Mouse (Mus musculus) kidney, postnatal 0 days (tissue): ENCODE measurements around the gene Rasgef1c. TPM values are rescaled to one million over a fixed set of nuclear protein-coding genes. Genes with fewer than 3 reads are reported as not detected.

ENCODE experiments used
- ATAC-seq: fragments of 200-750 bp; cut with Nextera tagmentation; replicated peaks from 2 replicates; pipeline ENCODE4 v1.8.0; 2017; ENCODE audit warnings: low read depth, moderate number of reproducible peaks, moderate TSS enrichment, moderate library complexity; ENCODE audit not compliant: low FRiP score
- DNase-seq: peaks from one replicate; pipeline ENCODE4 v3.0.0-alpha.2; 2016; ENCODE audit warnings: low spot score
- H3K27ac ChIP-seq: fragments of 300-500 bp; sonication (generic); 2 replicates; pipeline ENCODE4 v1.5.1; 2014; ENCODE audit warnings: mild to moderate bottlenecking
- H3K27me3 ChIP-seq: fragments of 300-500 bp; sonication (generic); 2 replicates; pipeline ENCODE4 v1.6.1; 2014; ENCODE audit warnings: low read length, mixed read lengths; ENCODE audit not compliant: insufficient read depth
- H3K36me3 ChIP-seq: fragments of 300-500 bp; sonication (generic); 2 replicates; pipeline ENCODE4 v1.6.1; 2014; ENCODE audit warnings: low read length, mixed read lengths; ENCODE audit not compliant: insufficient read depth
- H3K4me1 ChIP-seq: fragments of 300-500 bp; sonication (generic); replicated peaks from 2 replicates; pipeline ENCODE4 v1.6.1; 2014; ENCODE audit warnings: antibody characterized with exemption, low read length, mixed read lengths; ENCODE audit not compliant: insufficient read depth
- H3K4me2 ChIP-seq: fragments of 300-500 bp; sonication (generic); 2 replicates; pipeline ENCODE4 v1.6.1; 2014; ENCODE audit warnings: mild to moderate bottlenecking, low read length, moderate library complexity, mixed read lengths
- H3K4me3 ChIP-seq: fragments of 300-500 bp; sonication (generic); replicated peaks from 2 replicates; pipeline ENCODE4 v1.5.1; 2014; ENCODE audit warnings: low read depth, low read length
- H3K9ac ChIP-seq: fragments of 300-500 bp; sonication (generic); 2 replicates; pipeline ENCODE4 v1.6.1; 2014; ENCODE audit warnings: low read depth, low read length
- H3K9me3 ChIP-seq: fragments of 300-500 bp; sonication (generic); replicated peaks from 2 replicates; pipeline ENCODE4 v1.6.1; 2016; ENCODE audit warnings: low read length, inconsistent platforms, mixed read lengths
- CTCF ChIP-seq: IDR thresholded peaks from 2 replicates; pipeline ENCODE4 v1.5.1; 2016; ENCODE audit warnings: antibody characterized with exemption, low read depth, mild to moderate bottlenecking, moderate library complexity
- WGBS: fragments of 180-500 bp; shearing (Covaris S2); extraction: QIAGEN DNeasy Blood & Tissue Kit; methylation state at CpG from one replicate; pipeline ENCODE4 v1.1.7; 2014; 5-methylcytosine and 5-hydroxymethylcytosine counted together
- polyA plus RNA-seq: library from polyadenylated mRNA; unstranded; fragments of >200 nt; fragmentation: Nextera tagmentation; extraction: Ambion mirVana; gene quantifications from 2 replicates; pipeline ENCODE4 v1.2.1, GENCODE M21; 2015

Gene Rasgef1c
- polyA plus RNA-seq, 1 experiment from 2014 or later: 0.18 TPM

GRCm38 (mm10) chr11:49931853-49932252 lies 30.2 kb downstream of the Rasgef1c start:
- ATAC-seq (peak; percentile 90), DNase-seq (peak; percentile 79)
- H3K27me3 ChIP-seq: no peaks in the 10 kb centered on the region
- no peaks in the 10 kb centered on the region for H3K4me1 ChIP-seq
- 5% methylated on average over 7 of the region's 7 CpGs for WGBS
- H3K36me3 ChIP-seq: no peaks in the 10 kb centered on the region
- no peak overlapping the region for H3K27ac ChIP-seq
- no peaks in the 10 kb centered on the region for H3K9me3 ChIP-seq
- no peak for TF ChIP-seq CTCF
- no peak overlapping the region for H3K4me2 ChIP-seq
- no peak overlapping the region for H3K4me3 ChIP-seq
- no peak overlapping the region for H3K9ac ChIP-seq

- 84% methylated on average over 1 of the region's 1 CpGs for WGBS
- Histone ChIP-seq H3K27ac (no peak overlapping the region), H3K36me3 (no peaks in the 10 kb centered on the region), H3K4me1 (no peaks in the 10 kb centered on the region), H3K4me3 (no peak overlapping the region), H3K27me3 (no peaks in the 10 kb centered on the region), H3K9ac (no peak overlapping the region), H3K9me3 (no peaks in the 10 kb centered on the region), H3K4me2 (no peak overlapping the region)
- TF ChIP-seq CTCF: no peak
- ATAC-seq (no peak), DNase-seq (no peak)
Observed at GRCm38 (mm10) chr11:49933811-49934210, 32.2 kb downstream of the Rasgef1c start.

- no peaks in the 10 kb centered on the region for H3K27me3 ChIP-seq
- H3K9me3 ChIP-seq: no peaks in the 10 kb centered on the region
- no peak overlapping the region for H3K9ac ChIP-seq
- ATAC-seq (no peak), DNase-seq (peak; percentile 32)
- H3K4me2 ChIP-seq: no peak overlapping the region
- H3K4me3 ChIP-seq: no peak overlapping the region
- no peaks in the 10 kb centered on the region for H3K36me3 ChIP-seq
- no peaks in the 10 kb centered on the region for H3K4me1 ChIP-seq
- H3K27ac ChIP-seq: no peak overlapping the region
- 61% methylated on average over 10 of the region's 10 CpGs for WGBS
- TF ChIP-seq CTCF: no peak
Observed at GRCm38 (mm10) chr11:49934322-49934721, 32.7 kb downstream of the Rasgef1c start.

- Histone ChIP-seq H3K27me3 (no peaks in the 10 kb centered on the region), H3K36me3 (no peaks in the 10 kb centered on the region), H3K9ac (no peak overlapping the region), H3K4me1 (no peaks in the 10 kb centered on the region), H3K4me3 (no peak overlapping the region), H3K27ac (no peak overlapping the region), H3K9me3 (no peaks in the 10 kb centered on the region), H3K4me2 (no peak overlapping the region)
- no peak for TF ChIP-seq CTCF
- ATAC-seq (no peak), DNase-seq (no peak)
- 72% methylated on average over 9 of the region's 9 CpGs for WGBS
Observed at GRCm38 (mm10) chr11:49936458-49936857, 34.8 kb downstream of the Rasgef1c start.

- no peak for TF ChIP-seq CTCF
- 94% methylated on average over 6 of the region's 6 CpGs for WGBS
- no peak for DNase-seq
Observed at GRCm38 (mm10) chr11:49937779-49938178, 36.1 kb downstream of the Rasgef1c start.

GRCm38 (mm10) chr11:49938258-49939164 lies 36.9 kb downstream of the Rasgef1c start:
- no peak for DNase-seq
- WGBS: 44% methylated on average over 4 of the region's 4 CpGs

More at GRCm38 (mm10) chr11:49937779-49938178, 36.1 kb downstream of the Rasgef1c start:
- ATAC-seq: no peak
- H3K4me1 ChIP-seq: no peaks in the 10 kb centered on the region
- no peak overlapping the region for H3K27ac ChIP-seq
- H3K9ac ChIP-seq: no peak overlapping the region
- H3K36me3 ChIP-seq: no peaks in the 10 kb centered on the region
- no peaks in the 10 kb centered on the region for H3K27me3 ChIP-seq
- no peak overlapping the region for H3K4me3 ChIP-seq
- H3K4me2 ChIP-seq: no peak overlapping the region
- no peaks in the 10 kb centered on the region for H3K9me3 ChIP-seq

More at GRCm38 (mm10) chr11:49938258-49939164, 36.9 kb downstream of the Rasgef1c start:
- 0 out of 2 replicates have a peak, but pooled peaks have one; percentile 29 for ATAC-seq
- H3K27ac ChIP-seq: no peak overlapping the region
- H3K36me3 ChIP-seq: no peaks in the 10 kb centered on the region
- H3K9me3 ChIP-seq: no peaks in the 10 kb centered on the region
- H3K9ac ChIP-seq: no peak overlapping the region
- no peaks in the 10 kb centered on the region for H3K27me3 ChIP-seq
- no peaks in the 10 kb centered on the region for H3K4me1 ChIP-seq
- TF ChIP-seq CTCF: no peak
- no peak overlapping the region for H3K4me2 ChIP-seq
- H3K4me3 ChIP-seq: no peak overlapping the region
